Mouse (Mus musculus) intestine, embryonic 16.5 days (tissue): Measurements from ENCODE around the gene Heatr5a. TPM values are rescaled to one million over a fixed set of nuclear protein-coding genes. Genes with fewer than 3 reads are reported as not detected.

Experiments
- ATAC-seq: fragments of 200-750 bp; cut with Nextera tagmentation; 2 replicates; pipeline ENCODE4 v1.8.0; 2017; ENCODE audit warnings: moderate TSS enrichment, moderate library complexity
- H3K27ac ChIP-seq: fragments of 300-500 bp; sonication (generic); 2 replicates; pipeline ENCODE4 v1.5.1; 2014; ENCODE audit warnings: mild to moderate bottlenecking, low read length
- H3K27me3 ChIP-seq: fragments of 300-500 bp; sonication (generic); replicated peaks from 2 replicates; pipeline ENCODE4 v1.6.1; 2014; ENCODE audit warnings: low read length, control low read depth, mixed read lengths; ENCODE audit not compliant: control insufficient read depth, insufficient read depth
- H3K36me3 ChIP-seq: fragments of 300-500 bp; sonication (generic); 2 replicates; pipeline ENCODE4 v1.6.1; 2014; ENCODE audit warnings: low read length, control low read depth; ENCODE audit not compliant: control insufficient read depth, insufficient read depth
- H3K4me1 ChIP-seq: fragments of 300-500 bp; sonication (generic); 2 replicates; pipeline ENCODE4 v1.6.1; 2014; ENCODE audit warnings: low read length, control low read depth, mixed read lengths; ENCODE audit not compliant: control insufficient read depth, insufficient read depth
- H3K4me2 ChIP-seq: fragments of 300-500 bp; sonication (generic); 2 replicates; pipeline ENCODE4 v1.6.1; 2014; ENCODE audit warnings: low read depth, low read length, control low read depth
- H3K4me3 ChIP-seq: fragments of 300-500 bp; sonication (generic); 2 replicates; pipeline ENCODE4 v1.5.1; 2014; ENCODE audit warnings: mild to moderate bottlenecking, low read length
- H3K9ac ChIP-seq: fragments of 300-500 bp; sonication (generic); 2 replicates; pipeline ENCODE4 v1.6.1; 2014; ENCODE audit warnings: low read depth, low read length
- H3K9me3 ChIP-seq: fragments of 300-500 bp; sonication (generic); 2 replicates; pipeline ENCODE4 v1.6.1; 2016; ENCODE audit warnings: low read length, control low read depth; ENCODE audit not compliant: control insufficient read depth
- WGBS: fragments of 180-500 bp; shearing (Covaris S2); extraction: QIAGEN DNeasy Blood & Tissue Kit; methylation state at CpG from one replicate; pipeline ENCODE4 v1.1.7; 2014; 5-methylcytosine and 5-hydroxymethylcytosine counted together
- polyA plus RNA-seq: library from polyadenylated mRNA; unstranded; fragments of >200 nt; fragmentation: Nextera tagmentation; extraction: Ambion mirVana; gene quantifications from 2 replicates; pipeline ENCODE4 v1.2.1, GENCODE M21; 2015

Gene Heatr5a
- polyA plus RNA-seq, 1 experiment from 2014 or later = 7.7 TPM

DNA sequence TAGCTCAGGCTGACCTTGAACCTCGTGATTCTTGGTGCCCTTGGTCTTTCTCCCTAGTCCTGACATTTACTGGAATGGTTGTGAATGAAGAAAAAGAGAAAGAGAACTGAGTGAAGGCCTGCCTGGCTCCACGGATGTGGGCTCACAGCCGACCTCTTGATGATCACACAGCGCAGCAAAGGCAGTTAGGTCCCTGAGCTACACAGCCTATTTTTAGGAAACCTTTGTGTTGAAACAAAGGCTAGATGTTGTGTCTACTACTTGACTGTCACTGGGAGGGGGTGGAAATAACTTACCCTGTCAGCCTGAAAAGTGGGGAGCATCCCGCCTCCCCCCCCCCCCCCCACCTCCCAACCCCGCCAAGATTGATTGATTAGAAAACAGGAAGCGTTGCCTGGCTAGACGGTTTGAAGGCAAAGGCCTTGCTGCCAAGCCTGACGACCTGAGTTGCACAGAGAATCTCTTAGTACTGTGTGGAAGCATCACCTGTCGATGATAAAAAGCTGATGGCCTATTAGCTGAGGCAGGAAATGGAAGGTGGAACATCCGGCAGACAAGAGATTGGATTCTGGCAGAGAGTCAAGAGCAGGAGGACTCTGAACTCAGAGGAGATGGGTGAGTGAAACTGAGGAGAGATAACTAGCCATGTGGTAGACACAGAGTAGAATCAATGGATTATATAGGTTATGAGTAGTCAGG, 99.5 kb downstream of the Heatr5a start:
- ATAC-seq = peak; percentile 43; the same call in 1 of the 2 replicates
- 60% methylated on average over 11 of the region's 11 CpGs for WGBS
- Histone ChIP-seq H3K4me2 (no peak overlapping the region), H3K4me3 (no peak overlapping the region), H3K27me3 (no peaks in the 10 kb centered on the region), H3K27ac (no peak overlapping the region), H3K4me1 (no peaks in the 10 kb centered on the region), H3K9ac (no peak overlapping the region), H3K36me3 (no peaks in the 10 kb centered on the region), H3K9me3 (no peaks in the 10 kb centered on the region)

GRCm38 (mm10) chr12:51869511-51869910, 101.6 kb downstream of the Heatr5a start:
- H3K4me1 ChIP-seq = peaks cover 9% of the 10 kb centered on the region; the same call in 1 of the 2 replicates
- no peaks in the 10 kb centered on the region for H3K27me3 ChIP-seq
- 72% methylated on average over 3 of the region's 3 CpGs for WGBS
- no peak overlapping the region for H3K27ac ChIP-seq
- no peak for ATAC-seq
- no peaks in the 10 kb centered on the region for H3K9me3 ChIP-seq
- no peak overlapping the region for H3K9ac ChIP-seq
- no peak overlapping the region for H3K4me2 ChIP-seq
- H3K4me3 ChIP-seq = no peak overlapping the region
- no peaks in the 10 kb centered on the region for H3K36me3 ChIP-seq

DNA sequence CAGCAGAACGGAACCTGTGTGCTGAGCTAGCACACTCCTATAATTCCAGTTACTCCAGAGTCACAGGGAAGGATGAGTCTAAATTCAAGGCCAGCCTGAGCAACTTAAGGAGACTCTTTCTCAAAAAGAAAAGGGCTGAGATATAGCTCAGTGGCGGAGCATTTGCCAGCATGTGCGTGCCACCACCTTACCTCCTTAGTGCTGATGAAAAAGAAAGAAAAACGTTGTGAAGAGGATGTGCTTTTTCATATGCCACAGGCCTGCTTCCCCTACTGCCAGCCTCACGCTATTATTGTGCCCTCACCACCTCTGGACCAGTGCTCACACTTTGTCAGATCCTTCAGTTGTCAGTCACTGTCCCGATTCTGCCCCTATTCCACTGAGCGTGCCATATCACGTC, 104.0 kb downstream of the Heatr5a start:
- WGBS = 80% methylated on average over 8 of the region's 8 CpGs
- no peak overlapping the region for H3K4me3 ChIP-seq
- no peaks in the 10 kb centered on the region for H3K27me3 ChIP-seq
- no peak overlapping the region for H3K9ac ChIP-seq
- ATAC-seq = no peak
- H3K36me3 ChIP-seq = no peaks in the 10 kb centered on the region
- H3K4me2 ChIP-seq = no peak overlapping the region
- H3K9me3 ChIP-seq = no peaks in the 10 kb centered on the region
- peaks cover 9% of the 10 kb centered on the region; the same call in 1 of the 2 replicates for H3K4me1 ChIP-seq
- H3K27ac ChIP-seq = no peak overlapping the region

DNA sequence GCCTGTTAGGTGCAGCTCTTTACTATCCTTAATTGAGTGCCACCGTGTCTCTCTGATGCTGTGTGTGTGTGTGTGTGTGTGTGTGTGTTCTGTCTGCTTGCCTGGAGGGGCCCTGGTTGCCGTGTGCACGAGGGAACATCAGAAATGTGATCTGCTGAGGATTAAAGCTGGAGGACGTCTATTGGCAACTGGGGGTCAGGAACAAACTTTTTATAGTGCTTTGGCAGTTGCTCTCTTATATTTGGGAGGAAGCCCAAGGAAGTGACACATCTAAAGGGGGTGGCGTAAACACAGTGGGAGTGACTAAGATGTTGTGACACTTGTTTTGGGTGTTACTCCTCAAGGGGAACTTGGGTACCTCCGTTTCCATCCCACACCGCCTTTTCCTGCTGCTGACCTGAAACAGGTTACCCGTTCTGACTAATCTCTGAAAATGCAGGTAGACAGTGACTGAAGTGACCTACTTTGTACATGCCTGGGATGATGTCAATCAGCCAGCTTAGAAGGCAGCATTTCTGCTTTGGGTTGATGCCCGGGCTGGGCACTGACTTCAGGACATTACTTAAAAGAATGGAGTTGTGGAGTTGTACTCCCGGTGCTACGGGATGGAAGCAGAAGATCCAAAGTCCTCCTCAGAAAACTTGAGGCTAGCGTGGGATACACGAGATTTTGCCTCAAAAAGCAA, 104.8 kb downstream of the Heatr5a start:
- H3K27ac ChIP-seq = 0 out of 2 replicates have a peak overlapping the region, but pooled peaks have one; percentile 5
- peak; percentile 26 for ATAC-seq
- H3K4me3 ChIP-seq = no peak overlapping the region
- H3K4me1 ChIP-seq = peaks cover 9% of the 10 kb centered on the region; the same call in 1 of the 2 replicates
- H3K36me3 ChIP-seq = no peaks in the 10 kb centered on the region
- no peak overlapping the region for H3K4me2 ChIP-seq
- H3K9me3 ChIP-seq = no peaks in the 10 kb centered on the region
- H3K9ac ChIP-seq = no peak overlapping the region
- WGBS = 63% methylated on average over 13 of the region's 13 CpGs
- H3K27me3 ChIP-seq = no peaks in the 10 kb centered on the region

- peak; percentile 86 for ATAC-seq
- Histone ChIP-seq H3K27ac (peak overlapping the region; percentile 5; the same call in 1 of the 2 replicates), H3K9ac (no peak overlapping the region)
Observed at GRCm38 (mm10) chr12:51865790-51866179, 105.3 kb downstream of the Heatr5a start.

GRCm38 (mm10) chr12:51865061-51865789, 105.9 kb downstream of the Heatr5a start:
- H3K4me2 ChIP-seq = no peak overlapping the region
- no peaks in the 10 kb centered on the region for H3K27me3 ChIP-seq
- H3K27ac ChIP-seq = peak overlapping the region; percentile 5; the same call in 1 of the 2 replicates
- ATAC-seq = peak; percentile 13; the same call in 1 of the 2 replicates
- no peak overlapping the region for H3K9ac ChIP-seq
- H3K36me3 ChIP-seq = no peaks in the 10 kb centered on the region
- H3K4me1 ChIP-seq = peaks cover 9% of the 10 kb centered on the region; the same call in 1 of the 2 replicates
- WGBS = 55% methylated on average over 9 of the region's 9 CpGs
- H3K9me3 ChIP-seq = no peaks in the 10 kb centered on the region
- H3K4me3 ChIP-seq = no peak overlapping the region

More at GRCm38 (mm10) chr12:51865790-51866179, 105.3 kb downstream of the Heatr5a start:
- no peaks in the 10 kb centered on the region for H3K27me3 ChIP-seq
- WGBS = 27% methylated on average over 4 of the region's 4 CpGs
- H3K4me3 ChIP-seq = no peak overlapping the region
- peaks cover 9% of the 10 kb centered on the region; the same call in 1 of the 2 replicates for H3K4me1 ChIP-seq
- H3K9me3 ChIP-seq = no peaks in the 10 kb centered on the region
- no peak overlapping the region for H3K4me2 ChIP-seq
- H3K36me3 ChIP-seq = no peaks in the 10 kb centered on the region

GRCm38 (mm10) chr12:51863116-51864002, 107.8 kb downstream of the Heatr5a start:
- Histone ChIP-seq H3K27me3 (no peaks in the 10 kb centered on the region), H3K4me2 (peak overlapping the region; percentile 15; the same call in 1 of the 2 replicates), H3K4me3 (no peak overlapping the region), H3K36me3 (no peaks in the 10 kb centered on the region), H3K9ac (no peak overlapping the region), H3K9me3 (no peaks in the 10 kb centered on the region), H3K27ac (no peak overlapping the region), H3K4me1 (peaks cover 9% of the 10 kb centered on the region; the same call in 1 of the 2 replicates)
- WGBS = 78% methylated on average over 14 of the region's 14 CpGs
- peak; percentile 73 for ATAC-seq

DNA sequence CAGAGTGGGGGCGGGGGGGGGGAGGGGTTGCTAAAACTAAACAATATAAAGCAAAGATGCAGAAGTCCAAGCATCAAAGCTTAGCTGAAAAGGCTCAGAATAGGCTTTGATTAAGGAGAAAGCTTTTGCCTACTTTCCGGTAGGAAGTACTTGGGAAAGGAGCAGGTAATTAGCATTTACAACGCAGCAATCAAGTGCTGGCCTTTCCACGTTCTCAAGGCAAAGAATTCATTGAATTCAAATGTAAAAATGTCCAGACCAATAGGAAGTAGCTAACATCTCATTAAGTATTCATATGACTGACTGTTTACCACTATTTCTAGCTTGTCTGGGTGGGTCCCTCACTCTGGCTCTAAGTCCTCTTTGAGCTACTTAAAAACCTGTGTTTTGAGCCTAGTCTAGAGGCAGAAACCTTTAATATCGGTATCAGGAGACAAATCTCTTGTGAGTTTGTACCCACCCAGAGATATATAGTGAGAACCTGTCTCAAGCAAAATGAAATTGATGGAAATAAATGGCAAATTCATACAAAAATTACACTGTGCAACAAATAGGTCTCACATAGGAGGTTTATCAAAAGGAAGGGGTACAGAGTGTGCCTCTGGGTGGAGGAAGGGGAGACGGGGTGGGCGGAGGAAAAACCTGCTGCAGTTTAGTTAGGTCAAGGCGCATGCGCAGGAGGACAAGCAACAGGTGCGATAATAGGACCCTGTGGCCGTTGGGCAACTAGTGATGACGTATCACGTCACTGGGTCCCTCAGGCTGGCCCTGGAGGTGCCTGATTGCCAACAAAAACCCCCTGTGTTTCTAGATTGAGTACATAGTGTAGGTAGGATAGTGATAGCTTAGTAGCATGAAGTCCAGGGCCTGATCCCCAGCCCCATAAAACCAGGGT, 112.7 kb downstream of the Heatr5a start:
- Histone ChIP-seq H3K36me3 (no peaks in the 10 kb centered on the region), H3K27me3 (no peaks in the 10 kb centered on the region), H3K9ac (no peak overlapping the region), H3K9me3 (no peaks in the 10 kb centered on the region), H3K4me1 (no peaks in the 10 kb centered on the region), H3K4me3 (no peak overlapping the region), H3K4me2 (no peak overlapping the region), H3K27ac (no peak overlapping the region)
- WGBS = 75% methylated on average over 13 of the region's 13 CpGs
- ATAC-seq = no peak
